In genomic region chr11:59421967-59422366, GRCm38 (mm10) we compare ENCODE assay signal across 15 mouse cellular contexts. TPM values are rescaled to one million over a fixed set of nuclear protein-coding genes. Genes with fewer than 3 reads are reported as not detected.
DNase-seq lines count a peak whose midpoint lies in the region; ATAC-seq and TF ChIP-seq lines count a peak whose summit lies in the region.
"Had no signal": no experiment of that assay in that cellular context is flagged by ENCODE, and none has a peak within 500 bp of the region (broad histone marks: within the 10 kb centered on the region; RNA-seq: fewer than 3 reads in every experiment).

No protein-coding gene starts in this region.

- peak; percentile 24; the same call in 1 of the 2 replicates for TF ChIP-seq CTCF in liver, adult 2 months (IDR thresholded peaks at IDR 0.05; ENCODE audit: low read depth, low read length)
- TF ChIP-seq CTCF in CH12.LX (conservative IDR thresholded peaks at IDR 0.05 in 1 of 2, IDR thresholded peaks at IDR 0.05 in 1 of 2; ENCODE audit: low read depth in 2 of 2, low read length in 2 of 2) = peak in 1 of 2 experiments; percentile 5; a peak in 1 of 4 replicates

- dilution Hi-C loops in CH12.LX (cut with MboI; ENCODE audit: extremely low pct_ligation_motif_present, extremely low pct_unique_long_range_greater_than_20kb, low sequenced_read_pairs) = no loop called here

- TF ChIP-seq EP300 in CH12.LX (IDR thresholded peaks at IDR 0.05; ENCODE audit: low read length) = peak; percentile 90

- 88% methylated on average over 2 of the region's 2 CpGs for WGBS in heart, embryonic 12.5 days
- WGBS in liver, adult 2 months = 41% methylated on average over 2 of the region's 2 CpGs
- 65% methylated on average over 2 of the region's 2 CpGs for WGBS in liver, embryonic 12.5 days (ENCODE audit: insufficient replicate concordance)
- WGBS in macrophage (ENCODE audit: missing documents) = 9% methylated on average over 2 of the region's 2 CpGs

- H3K9ac ChIP-seq in heart, embryonic 12.5 days = no peak overlapping the region
- H3K9ac ChIP-seq in liver, adult 2 months (ENCODE audit: low read depth, low read length) = no peak overlapping the region
- H3K9ac ChIP-seq in liver, embryonic 12.5 days = no peak overlapping the region
- H3K9ac ChIP-seq in CH12.LX (ENCODE audit: insufficient read depth, low read depth) = no peak overlapping the region
- H3K9ac ChIP-seq: liver, embryonic 15.5 days had no signal

- H3K4me2 ChIP-seq in heart, embryonic 12.5 days = no peak overlapping the region
- H3K4me2 ChIP-seq in liver, embryonic 12.5 days = no peak overlapping the region
- H3K4me2 ChIP-seq in CH12.LX (ENCODE audit: insufficient read depth, low read depth, poor library complexity, severe bottlenecking) = peak overlapping the region; percentile 19; the same call in 1 of the 2 replicates
- H3K4me2 ChIP-seq: liver, embryonic 15.5 days had no signal

- TF ChIP-seq RAD21 in CH12.LX (IDR thresholded peaks at IDR 0.05; ENCODE audit: low read depth, low read length) = no peak; the same call in 1 of the 2 replicates

- peaks cover 14% of the 10 kb centered on the region for H3K4me1 ChIP-seq in heart, embryonic 12.5 days (replicated peaks)
- peaks cover 24% of the 10 kb centered on the region for H3K4me1 ChIP-seq in liver, adult 2 months (ENCODE audit: control insufficient read depth, insufficient read depth, low read length)
- H3K4me1 ChIP-seq in liver, embryonic 12.5 days = peaks cover 17% of the 10 kb centered on the region; the same call in 1 of the 2 replicates
- peaks cover 16 to 28% of the 10 kb centered on the region in 2 experiments for H3K4me1 ChIP-seq in CH12.LX (ENCODE audit: control insufficient read depth in 1 of 2, insufficient read depth in 2 of 2)

- peaks cover 66% of the 10 kb centered on the region for H3K36me3 ChIP-seq in heart, embryonic 12.5 days
- H3K36me3 ChIP-seq in liver, adult 2 months (ENCODE audit: control insufficient read depth, insufficient read depth, low read length) = peaks cover 15% of the 10 kb centered on the region; the same call in 1 of the 2 replicates
- H3K36me3 ChIP-seq in liver, embryonic 12.5 days = peaks cover 17% of the 10 kb centered on the region; the same call in 1 of the 2 replicates
- H3K36me3 ChIP-seq in CH12.LX (replicated peaks in 1 of 2; ENCODE audit: control insufficient read depth in 1 of 2, insufficient read depth in 1 of 2, low read length in 1 of 2) (peaks cover 62 to 95% of the 10 kb centered on the region in 2 experiments), macrophage (ENCODE audit: inconsistent target) (no peaks in the 10 kb centered on the region)

- no peak overlapping the region for H3K27ac ChIP-seq in heart, embryonic 12.5 days (ENCODE audit: poor library complexity, severe bottlenecking)
- H3K27ac ChIP-seq in liver, adult 2 months (replicated peaks; ENCODE audit: insufficient read depth, low read depth, low read length) = peak overlapping the region; percentile 92; the same call in 1 of the 2 replicates
- no peak overlapping the region for H3K27ac ChIP-seq in liver, embryonic 12.5 days
- H3K27ac ChIP-seq in CH12.LX (ENCODE audit: insufficient read depth, low read depth) = peak overlapping the region; percentile 9; the same call in 1 of the 2 replicates
- H3K27ac ChIP-seq in macrophage = peak overlapping the region; percentile 41
- H3K27ac ChIP-seq: liver, embryonic 15.5 days had no signal

- ATAC-seq in heart, embryonic 12.5 days (ENCODE audit: insufficient number of reproducible peaks, low FRiP score) = no peak
- no peak for ATAC-seq in liver, embryonic 12.5 days
- no peak for ATAC-seq in cerebellum, adult (ENCODE audit: insufficient number of reproducible peaks, low FRiP score, low TSS enrichment)
- ATAC-seq: CD4-positive, CD25-positive, alpha-beta regulatory T cell, adult 4 months had no signal

- peaks cover 9% of the 10 kb centered on the region; the same call in 1 of the 2 replicates for H3K79me2 ChIP-seq in liver, adult 2 months (ENCODE audit: control insufficient read depth, insufficient read depth, low read length)
- H3K79me2 ChIP-seq in CH12.LX (replicated peaks; ENCODE audit: control insufficient read depth, extremely low read depth, insufficient read depth, poor library complexity, severe bottlenecking) (no peaks in the 10 kb centered on the region), macrophage (ENCODE audit: inconsistent target) (no peaks in the 10 kb centered on the region)

- peak; percentile 24 for DNase-seq in heart, adult 8-10 months (ENCODE audit: low spot score)
- peak; percentile 46 for DNase-seq in liver, adult 2 months (ENCODE audit: extremely low read depth, low read depth, low spot score)
- peak; percentile 63 for DNase-seq in CH12.LX (ENCODE audit: extremely low read depth)
- no peak for DNase-seq in thymus, adult 18-20 months
- DNase-seq: adrenal gland, adult 2 months; cerebellum, postnatal 36 days had no signal

- H3K4me3 ChIP-seq in heart, embryonic 12.5 days = no peak overlapping the region
- no peak overlapping the region for H3K4me3 ChIP-seq in liver, adult 2 months (ENCODE audit: insufficient read depth, low read depth, low read length)
- H3K4me3 ChIP-seq in liver, embryonic 12.5 days = no peak overlapping the region
- H3K4me3 ChIP-seq in CH12.LX (replicated peaks in 1 of 3; ENCODE audit: low read depth in 2 of 3, low read length in 2 of 3, poor library complexity in 1 of 3) (peak overlapping the region in 1 of 3 experiments; percentile 20), macrophage (ENCODE audit: inconsistent target) (no peak overlapping the region)
- H3K4me3 ChIP-seq: liver, embryonic 15.5 days had no signal

- in situ Hi-C loops in CH12.LX (cut with MboI; ENCODE audit: low pct_ligation_motif_present, low pct_unique_long_range_greater_than_20kb, low sequenced_read_pairs) = no loop called here

- no peaks in the 10 kb centered on the region for H3K27me3 ChIP-seq in heart, embryonic 12.5 days (replicated peaks)
- H3K27me3 ChIP-seq in liver, adult 2 months (ENCODE audit: control insufficient read depth, insufficient read depth, low read length) = no peaks in the 10 kb centered on the region
- H3K27me3 ChIP-seq in liver, embryonic 12.5 days (replicated peaks) = no peaks in the 10 kb centered on the region
- no peaks in the 10 kb centered on the region for H3K27me3 ChIP-seq in CH12.LX (replicated peaks)
- H3K27me3 ChIP-seq: liver, embryonic 15.5 days had no signal

- H3K9me3 ChIP-seq in heart, embryonic 12.5 days (replicated peaks) = no peaks in the 10 kb centered on the region
- H3K9me3 ChIP-seq in liver, embryonic 12.5 days (replicated peaks) = no peaks in the 10 kb centered on the region
- no peaks in the 10 kb centered on the region for H3K9me3 ChIP-seq in CH12.LX (replicated peaks; ENCODE audit: low read length)
- H3K9me3 ChIP-seq: liver, embryonic 15.5 days had no signal

- no peak for TF ChIP-seq POLR2A in liver, adult 2 months (IDR thresholded peaks at IDR 0.05; ENCODE audit: extremely low read depth, insufficient read depth, low read length)
- TF ChIP-seq POLR2A in CH12.LX (IDR thresholded peaks at IDR 0.05; ENCODE audit: low read depth, low read length) = no peak

RNA-seq across cellular contexts. Expression of gene Jmjd4, which starts 27.9 kb away (rescaled TPM):
- total RNA-seq in heart, adult 8-10 months (2022) = 10 to 100 TPM; 10.4 to 13.8 (median 12.5) TPM
- 11.7 and 13.1 TPM in 2 replicates for polyA plus RNA-seq in heart, embryonic 12.5 days (2016; fragmentation: Nextera tagmentation; extraction: Ambion mirVana)
- 5.0 and 5.4 TPM in 2 replicates for total RNA-seq in liver, adult 2 months (2014; rRNA removed)
- polyA plus RNA-seq in liver, adult 2 months (2012; rRNA removed) = 3.8 and 4.7 TPM in 2 replicates
- 7.5 and 7.7 TPM in 2 replicates for polyA plus RNA-seq in liver, embryonic 12.5 days (2016; fragmentation: Nextera tagmentation; extraction: Ambion mirVana)
- total RNA-seq in CH12.LX (2012; rRNA removed) = 10.2 and 14.0 TPM in 2 replicates
- 9.5 and 9.6 TPM in 2 replicates for total RNA-seq in CH12.LX (2014; rRNA removed)
- 14.3 and 15.7 TPM in 2 replicates for polyA plus RNA-seq in CH12.LX (2012; ENCODE audit: insufficient read length, low read depth)
- total RNA-seq in macrophage (2018; cell fraction: chromatin; rRNA removed) = 10 to 100 TPM in 7 of 26 experiments, 1 to 10 TPM in 19; 2.7 to 20.5 (median 6.8) TPM
- total RNA-seq in macrophage (2018; cell fraction: cytosol; rRNA removed) = 1 to 10 TPM; 1.7 to 5.6 (median 3.7) TPM
- total RNA-seq in macrophage (2018; cell fraction: nucleus; rRNA removed) = 10 to 100 TPM in 5 of 26 experiments, 1 to 10 TPM in 21; 2.5 to 16.1 (median 4.6) TPM
- 3.3 to 4.3 TPM (median 3.3 TPM) in 3 replicates for polyA plus RNA-seq in macrophage (2018)

RNA-seq across cellular contexts. Expression of gene Snap47, which starts 29.0 kb away (rescaled TPM):
- total RNA-seq in heart, adult 8-10 months (2022) = 10 to 100 TPM; 41.5 to 52.6 (median 44.8) TPM
- 107 and 108 TPM in 2 replicates for polyA plus RNA-seq in heart, embryonic 12.5 days (2016; fragmentation: Nextera tagmentation; extraction: Ambion mirVana)
- 60.0 and 60.4 TPM in 2 replicates for total RNA-seq in liver, adult 2 months (2014; rRNA removed)
- polyA plus RNA-seq in liver, adult 2 months (2012; rRNA removed) = 70.9 and 76.3 TPM in 2 replicates
- 34.4 and 35.8 TPM in 2 replicates for polyA plus RNA-seq in liver, embryonic 12.5 days (2016; fragmentation: Nextera tagmentation; extraction: Ambion mirVana)
- total RNA-seq in CH12.LX (2012; rRNA removed) = 81.8 and 101 TPM in 2 replicates
- total RNA-seq in CH12.LX (2014; rRNA removed) = 101 and 102 TPM in 2 replicates
- polyA plus RNA-seq in CH12.LX (2012; ENCODE audit: insufficient read length, low read depth) = 93.9 and 95.9 TPM in 2 replicates
- 10 to 100 TPM in 13 of 26 experiments, 1 to 10 TPM in 12, under 1 TPM in 1; 0.88 to 23.7 (median 9.3) TPM for total RNA-seq in macrophage (2018; cell fraction: chromatin; rRNA removed)
- total RNA-seq in macrophage (2018; cell fraction: cytosol; rRNA removed) = 10 to 100 TPM; 15.1 to 31.7 (median 20.0) TPM
- total RNA-seq in macrophage (2018; cell fraction: nucleus; rRNA removed) = 10 to 100 TPM in 13 of 26 experiments, 1 to 10 TPM in 13; 3.4 to 21.8 (median 10.1) TPM
- 20.2 to 31.5 TPM (median 30.9 TPM) in 3 replicates for polyA plus RNA-seq in macrophage (2018)

RNA-seq across cellular contexts. Expression of gene Prss38, which starts 46.5 kb away (rescaled TPM):
- not detected for total RNA-seq in heart, adult 8-10 months (2022)
- not detected in 2 replicates for polyA plus RNA-seq in heart, embryonic 12.5 days (2016; fragmentation: Nextera tagmentation; extraction: Ambion mirVana)
- total RNA-seq in liver, adult 2 months (2014; rRNA removed) = not detected in 2 replicates
- not detected in 2 replicates for polyA plus RNA-seq in liver, adult 2 months (2012; rRNA removed)
- not detected in 2 replicates for polyA plus RNA-seq in liver, embryonic 12.5 days (2016; fragmentation: Nextera tagmentation; extraction: Ambion mirVana)
- not detected in 2 replicates for total RNA-seq in CH12.LX (2012; rRNA removed)
- not detected in 2 replicates for total RNA-seq in CH12.LX (2014; rRNA removed)
- polyA plus RNA-seq in CH12.LX (2012; ENCODE audit: insufficient read length, low read depth) = not detected in 2 replicates
- not detected for total RNA-seq in macrophage (2018; cell fraction: chromatin; rRNA removed)
- not detected for total RNA-seq in macrophage (2018; cell fraction: cytosol; rRNA removed)
- not detected for total RNA-seq in macrophage (2018; cell fraction: nucleus; rRNA removed)
- polyA plus RNA-seq in macrophage (2018) = 0.11 TPM in 1 of 3 replicates, not detected in the others
- total RNA-seq: adrenal gland, adult 2 months; left cerebral cortex, postnatal 25 days had no signal
- polyA plus RNA-seq: adrenal gland, adult 2 months; CD4-positive, CD25-positive, alpha-beta regulatory T cell, adult 4 months; heart, embryonic 16.5 days; liver, embryonic 15.5 days; small intestine, adult 2 months had no signal

RNA-seq across cellular contexts. Expression of gene Zfp867, which starts 50.3 kb away (rescaled TPM):
- 1 to 10 TPM; 3.4 to 5.3 (median 4.2) TPM for total RNA-seq in heart, adult 8-10 months (2022)
- polyA plus RNA-seq in heart, embryonic 12.5 days (2016; fragmentation: Nextera tagmentation; extraction: Ambion mirVana) = 5.2 and 6.2 TPM in 2 replicates
- total RNA-seq in liver, adult 2 months (2014; rRNA removed) = 3.2 and 4.1 TPM in 2 replicates
- polyA plus RNA-seq in liver, adult 2 months (2012; rRNA removed) = 0.34 and 0.39 TPM in 2 replicates
- polyA plus RNA-seq in liver, embryonic 12.5 days (2016; fragmentation: Nextera tagmentation; extraction: Ambion mirVana) = 1.3 and 1.7 TPM in 2 replicates
- total RNA-seq in CH12.LX (2012; rRNA removed) = 4.1 and 4.9 TPM in 2 replicates
- total RNA-seq in CH12.LX (2014; rRNA removed) = 7.1 and 7.2 TPM in 2 replicates
- polyA plus RNA-seq in CH12.LX (2012; ENCODE audit: insufficient read length, low read depth) = 4.6 and 5.6 TPM in 2 replicates
- total RNA-seq in macrophage (2018; cell fraction: chromatin; rRNA removed) = 1 to 10 TPM; 1.3 to 9.7 (median 4.0) TPM
- total RNA-seq in macrophage (2018; cell fraction: cytosol; rRNA removed) = 1 to 10 TPM in 19 of 26 experiments, under 1 TPM in 7; 0.40 to 2.1 (median 1.4) TPM
- total RNA-seq in macrophage (2018; cell fraction: nucleus; rRNA removed) = 1 to 10 TPM in 24 of 26 experiments, under 1 TPM in 2; 0.63 to 8.2 (median 3.2) TPM
- polyA plus RNA-seq in macrophage (2018) = 1.2 to 1.7 TPM (median 1.6 TPM) in 3 replicates

Comparison
In these comparisons a context has a peak if more than half of its experiments do, and no peak if none do; other contexts are left out.
1. H3K27ac ChIP-seq: peak in liver, adult 2 months (single experiment), CH12.LX (single experiment) and macrophage (single experiment); none in heart, embryonic 12.5 days (single experiment) and liver, embryonic 12.5 days (single experiment).
2. DNase-seq: peak in heart, adult 8-10 months (single experiment), liver, adult 2 months (single experiment) and CH12.LX (single experiment); none in thymus, adult 18-20 months (0 of 2).